10 mouse cellular contexts compared by ENCODE assay signal in genomic region chr1:37985764-37986323, GRCm38 (mm10). TPM values are rescaled to one million over a fixed set of nuclear protein-coding genes. Genes with fewer than 3 reads are reported as not detected.
A peak's percentile ranks its signal among the peaks of the same experiment; 100 is the strongest.
DNase-seq lines count a peak whose midpoint lies in the region; ATAC-seq lines count a peak whose summit lies in the region.
"Had no signal": no experiment of that assay in that cellular context is flagged by ENCODE, and none has a peak within 500 bp of the region (broad histone marks: within the 10 kb centered on the region; RNA-seq: fewer than 3 reads in every experiment).

No protein-coding gene starts in this region.

- no peaks in the 10 kb centered on the region for H3K27me3 ChIP-seq in hindbrain, embryonic 10.5 days (ENCODE audit: insufficient read depth, poor library complexity, severe bottlenecking)
- no peaks in the 10 kb centered on the region for H3K27me3 ChIP-seq in hindbrain, embryonic 13.5 days
- H3K27me3 ChIP-seq in stomach, embryonic 15.5 days (replicated peaks): no peaks in the 10 kb centered on the region
- H3K27me3 ChIP-seq: embryonic facial prominence, embryonic 13.5 days; limb, embryonic 13.5 days had no signal

- no peak overlapping the region; the same call in 1 of the 2 replicates for H3K9ac ChIP-seq in hindbrain, embryonic 13.5 days
- no peak overlapping the region for H3K9ac ChIP-seq in stomach, embryonic 15.5 days
- H3K9ac ChIP-seq: embryonic facial prominence, embryonic 13.5 days; limb, embryonic 13.5 days had no signal

- no peak overlapping the region for H3K4me2 ChIP-seq in hindbrain, embryonic 13.5 days
- H3K4me2 ChIP-seq in stomach, embryonic 15.5 days: no peak overlapping the region
- H3K4me2 ChIP-seq: embryonic facial prominence, embryonic 13.5 days; limb, embryonic 13.5 days had no signal

- H3K9me3 ChIP-seq in hindbrain, embryonic 10.5 days: no peaks in the 10 kb centered on the region
- no peaks in the 10 kb centered on the region for H3K9me3 ChIP-seq in hindbrain, embryonic 13.5 days
- no peaks in the 10 kb centered on the region for H3K9me3 ChIP-seq in stomach, embryonic 15.5 days
- H3K9me3 ChIP-seq: embryonic facial prominence, embryonic 13.5 days; limb, embryonic 13.5 days had no signal

- no peak overlapping the region for H3K4me3 ChIP-seq in hindbrain, embryonic 10.5 days
- no peak overlapping the region for H3K4me3 ChIP-seq in hindbrain, embryonic 13.5 days
- H3K4me3 ChIP-seq in stomach, embryonic 15.5 days (replicated peaks): no peak overlapping the region
- H3K4me3 ChIP-seq: embryonic facial prominence, embryonic 13.5 days; limb, embryonic 13.5 days had no signal

- WGBS in hindbrain, embryonic 10.5 days: 82% methylated on average over 9 of the region's 9 CpGs
- 80% methylated on average over 9 of the region's 9 CpGs for WGBS in hindbrain, embryonic 13.5 days
- 82% methylated on average over 9 of the region's 9 CpGs for WGBS in stomach, embryonic 15.5 days

- ATAC-seq in hindbrain, embryonic 13.5 days (ENCODE audit: low FRiP score): no peak
- ATAC-seq in stomach, embryonic 15.5 days (ENCODE audit: insufficient read depth, low FRiP score, low read depth): peak; percentile 27; the same call in 1 of the 2 replicates
- no peak for ATAC-seq in inflammation-experienced regulatory T-cells, adult 6 months

- peaks cover 67% of the 10 kb centered on the region for H3K36me3 ChIP-seq in hindbrain, embryonic 10.5 days
- peaks cover 53% of the 10 kb centered on the region for H3K36me3 ChIP-seq in hindbrain, embryonic 13.5 days
- peaks cover 19% of the 10 kb centered on the region for H3K36me3 ChIP-seq in stomach, embryonic 15.5 days

- H3K27ac ChIP-seq in hindbrain, embryonic 10.5 days: no peak overlapping the region
- no peak overlapping the region for H3K27ac ChIP-seq in hindbrain, embryonic 13.5 days
- H3K27ac ChIP-seq in stomach, embryonic 15.5 days: no peak overlapping the region
- H3K27ac ChIP-seq: embryonic facial prominence, embryonic 13.5 days; limb, embryonic 13.5 days had no signal

- no peaks in the 10 kb centered on the region for H3K4me1 ChIP-seq in hindbrain, embryonic 10.5 days (replicated peaks)
- no peaks in the 10 kb centered on the region for H3K4me1 ChIP-seq in hindbrain, embryonic 13.5 days (replicated peaks)
- no peaks in the 10 kb centered on the region for H3K4me1 ChIP-seq in stomach, embryonic 15.5 days
- H3K4me1 ChIP-seq: embryonic facial prominence, embryonic 13.5 days; limb, embryonic 13.5 days had no signal

- DNase-seq in hindbrain, embryonic 10.5 days (ENCODE audit: low spot score): peak; percentile 33
- DNase-seq in thymus, postnatal 25 days: peak; percentile 10
- DNase-seq in thymus, postnatal 0 days (ENCODE audit: low spot score): no peak
- peak; percentile 50 for DNase-seq in brain, adult 2 months (ENCODE audit: low read depth, low spot score)
- peak; percentile 20 to 29 for DNase-seq in layer of hippocampus, postnatal 36 days

RNA-seq across cellular contexts. Expression of gene Txndc9, which starts 11.8 kb away (rescaled TPM):
- polyA plus RNA-seq in hindbrain, embryonic 10.5 days (2016; fragmentation: Nextera tagmentation; extraction: Ambion mirVana): 166 and 167 TPM in 2 replicates
- polyA plus RNA-seq in hindbrain, embryonic 13.5 days (2015; fragmentation: Nextera tagmentation; extraction: Ambion mirVana): 166 and 180 TPM in 2 replicates
- 149 and 150 TPM in 2 replicates for polyA plus RNA-seq in thymus, postnatal 0 days (2015; fragmentation: Nextera tagmentation; extraction: Ambion mirVana)
- total RNA-seq in layer of hippocampus, postnatal 36 days (2021): 10 to 100 TPM; 52.3 to 53.9 TPM
- 128 and 132 TPM in 2 replicates for polyA plus RNA-seq in stomach, embryonic 15.5 days (2015; fragmentation: Nextera tagmentation; extraction: Ambion mirVana)
- 100 to 1,000 TPM; 148 to 170 (median 151) TPM for polyA plus RNA-seq in inflammation-experienced regulatory T-cells, adult 6 months (2017; shearing (Covaris generic))

RNA-seq across cellular contexts. Expression of gene Eif5b, which starts 12.0 kb away (rescaled TPM):
- polyA plus RNA-seq in hindbrain, embryonic 10.5 days (2016; fragmentation: Nextera tagmentation; extraction: Ambion mirVana): 16.4 and 25.6 TPM in 2 replicates
- 27.9 and 28.4 TPM in 2 replicates for polyA plus RNA-seq in hindbrain, embryonic 13.5 days (2015; fragmentation: Nextera tagmentation; extraction: Ambion mirVana)
- 21.6 and 23.7 TPM in 2 replicates for polyA plus RNA-seq in thymus, postnatal 0 days (2015; fragmentation: Nextera tagmentation; extraction: Ambion mirVana)
- total RNA-seq in layer of hippocampus, postnatal 36 days (2021): 10 to 100 TPM; 43.9 to 44.0 TPM
- polyA plus RNA-seq in stomach, embryonic 15.5 days (2015; fragmentation: Nextera tagmentation; extraction: Ambion mirVana): 32.5 and 33.1 TPM in 2 replicates
- polyA plus RNA-seq in inflammation-experienced regulatory T-cells, adult 6 months (2017; shearing (Covaris generic)): 10 to 100 TPM; 29.5 to 34.6 (median 31.9) TPM

RNA-seq across cellular contexts. Expression of gene Lyg1, which starts 28.3 kb away (rescaled TPM):
- not detected in 2 replicates for polyA plus RNA-seq in hindbrain, embryonic 10.5 days (2016; fragmentation: Nextera tagmentation; extraction: Ambion mirVana)
- polyA plus RNA-seq in hindbrain, embryonic 13.5 days (2015; fragmentation: Nextera tagmentation; extraction: Ambion mirVana): not detected in 2 replicates
- polyA plus RNA-seq in thymus, postnatal 0 days (2015; fragmentation: Nextera tagmentation; extraction: Ambion mirVana): 0.30 and 0.59 TPM in 2 replicates
- not detected for total RNA-seq in layer of hippocampus, postnatal 36 days (2021)
- polyA plus RNA-seq in stomach, embryonic 15.5 days (2015; fragmentation: Nextera tagmentation; extraction: Ambion mirVana): not detected in 2 replicates
- not detected for polyA plus RNA-seq in inflammation-experienced regulatory T-cells, adult 6 months (2017; shearing (Covaris generic))
- polyA plus RNA-seq: embryonic facial prominence, embryonic 13.5 days; limb, embryonic 13.5 days had no signal
